Mouse (Mus musculus) Muller cell, postnatal 12 days (primary cell): ENCODE results near the gene Krt19.

Experiments used
- DNase-seq: peaks from one replicate; pipeline ENCODE4 v3.0.0-alpha.2; 2015; ENCODE audit errors: inconsistent ontology term

The Krt19 gene

GRCm38 (mm10) chr11:100148615-100149330 is at the start of gene Krt19:
TSS of gene Krt19 (minus strand) at chr11:100148665.
- no peak for DNase-seq

- no peak for DNase-seq
Measured at GRCm38 (mm10) chr11:100192992-100193391, 44.5 kb upstream of the Krt19 start, which contains the start of gene Krt9. TSS of gene Krt9 (minus strand) at chr11:100193246.

- no peak for DNase-seq
Measured at GRCm38 (mm10) chr11:100191820-100192219, 43.4 kb upstream of the Krt19 start.

GRCm38 (mm10) chr11:100186736-100187135 is 38.3 kb upstream of the Krt19 start:
- no peak for DNase-seq

GRCm38 (mm10) chr11:100181725-100182124 is 33.3 kb upstream of the Krt19 start:
- DNase-seq: no peak

- DNase-seq: no peak
Measured at GRCm38 (mm10) chr11:100179260-100179659, 30.8 kb upstream of the Krt19 start.

GRCm38 (mm10) chr11:100178307-100178706 is 29.8 kb upstream of the Krt19 start:
- DNase-seq: no peak

GRCm38 (mm10) chr11:100176791-100177190 is 28.3 kb upstream of the Krt19 start:
- DNase-seq: no peak

- peak; percentile 79 for DNase-seq
Measured at GRCm38 (mm10) chr11:100168765-100169762, 20.6 kb upstream of the Krt19 start.

GRCm38 (mm10) chr11:100168071-100168470 is 19.6 kb upstream of the Krt19 start:
- DNase-seq: no peak

- no peak for DNase-seq
Measured at GRCm38 (mm10) chr11:100164392-100164791, 15.9 kb upstream of the Krt19 start.

- DNase-seq: no peak
Measured at GRCm38 (mm10) chr11:100157908-100158477, 9.5 kb upstream of the Krt19 start.

- no peak for DNase-seq
Measured at GRCm38 (mm10) chr11:100157331-100157730, 8.9 kb upstream of the Krt19 start.

GRCm38 (mm10) chr11:100155497-100156255 is 7.2 kb upstream of the Krt19 start:
- peak; percentile 58 for DNase-seq

GRCm38 (mm10) chr11:100147566-100148353 is 705 bp downstream of the Krt19 start:
- no peak for DNase-seq

- no peak for DNase-seq
Measured at GRCm38 (mm10) chr11:100145858-100146560, 2.5 kb downstream of the Krt19 start.

GRCm38 (mm10) chr11:100145104-100145503 is 3.4 kb downstream of the Krt19 start:
- no peak for DNase-seq

GRCm38 (mm10) chr11:100140966-100141365 is 7.5 kb downstream of the Krt19 start:
- DNase-seq: no peak

- no peak for DNase-seq
Measured at GRCm38 (mm10) chr11:100139391-100139790, 9.1 kb downstream of the Krt19 start.

GRCm38 (mm10) chr11:100138809-100139208 is 9.7 kb downstream of the Krt19 start:
- DNase-seq: no peak
